Mouse (Mus musculus): ENCODE measurements around the gene Hemgn. TPM values are rescaled to one million over a fixed set of nuclear protein-coding genes. Genes with fewer than 3 reads are reported as not detected.

Gene Hemgn
- polyA plus RNA-seq, 1 experiment from 2014 or later: 76.3 TPM

GRCm38 (mm10) chr4:46374869-46375368 is 38.4 kb downstream of the Hemgn start:
- peak overlapping the region; percentile 66 for H3K4me2 ChIP-seq
- peaks cover 6% of the 10 kb centered on the region for H3K36me3 ChIP-seq (ENCODE audit: control insufficient read depth, insufficient read depth, low read length)
- H3K9me3 ChIP-seq (replicated peaks; ENCODE audit: control insufficient read depth, low read length): no peaks in the 10 kb centered on the region
- WGBS (ENCODE audit: insufficient replicate concordance): 19% methylated on average over 22 of the region's 22 CpGs
- H3K4me1 ChIP-seq (ENCODE audit: control insufficient read depth, insufficient read depth, low read length): peaks cover 9% of the 10 kb centered on the region
- no peak overlapping the region for H3K27ac ChIP-seq (ENCODE audit: low read depth, low read length)
- H3K9ac ChIP-seq (ENCODE audit: low read depth, low read length): peak overlapping the region; percentile 47; the same call in 1 of the 2 replicates
- H3K27me3 ChIP-seq (ENCODE audit: control insufficient read depth, insufficient read depth, low read length): no peaks in the 10 kb centered on the region
- peak; percentile 32 for ATAC-seq (replicated peaks; ENCODE audit: insufficient number of reproducible peaks, low FRiP score, low TSS enrichment)
- peak overlapping the region; percentile 37 for H3K4me3 ChIP-seq (ENCODE audit: low read depth, low read length)

GRCm38 (mm10) chr4:46374455-46374854 is 38.9 kb downstream of the Hemgn start:
- Histone ChIP-seq H3K27me3 (ENCODE audit: control insufficient read depth, insufficient read depth, low read length) (no peaks in the 10 kb centered on the region), H3K36me3 (ENCODE audit: control insufficient read depth, insufficient read depth, low read length) (peaks cover 4% of the 10 kb centered on the region), H3K9me3 (replicated peaks; ENCODE audit: control insufficient read depth, low read length) (no peaks in the 10 kb centered on the region), H3K27ac (ENCODE audit: low read depth, low read length) (no peak overlapping the region), H3K4me3 (ENCODE audit: low read depth, low read length) (peak overlapping the region; percentile 37; the same call in 1 of the 2 replicates), H3K4me1 (ENCODE audit: control insufficient read depth, insufficient read depth, low read length) (peaks cover 9% of the 10 kb centered on the region), H3K4me2 (peak overlapping the region; percentile 66), H3K9ac (ENCODE audit: low read depth, low read length) (peak overlapping the region; percentile 47; the same call in 1 of the 2 replicates)
- ATAC-seq (replicated peaks; ENCODE audit: insufficient number of reproducible peaks, low FRiP score, low TSS enrichment): no peak
- 54% methylated on average over 6 of the region's 6 CpGs for WGBS (ENCODE audit: insufficient replicate concordance)

- no peaks in the 10 kb centered on the region for H3K36me3 ChIP-seq (ENCODE audit: control insufficient read depth, insufficient read depth, low read length)
- WGBS (ENCODE audit: insufficient replicate concordance): under 1% methylated on average over 19 of the region's 19 CpGs
- ATAC-seq (replicated peaks; ENCODE audit: insufficient number of reproducible peaks, low FRiP score, low TSS enrichment): peak; percentile 79
- H3K4me2 ChIP-seq: peak overlapping the region; percentile 59
- H3K4me3 ChIP-seq (ENCODE audit: low read depth, low read length): peak overlapping the region; percentile 12; the same call in 1 of the 2 replicates
- no peak overlapping the region for H3K27ac ChIP-seq (ENCODE audit: low read depth, low read length)
- no peaks in the 10 kb centered on the region for H3K9me3 ChIP-seq (replicated peaks; ENCODE audit: control insufficient read depth, low read length)
- peak overlapping the region; percentile 49; the same call in 1 of the 2 replicates for H3K9ac ChIP-seq (ENCODE audit: low read depth, low read length)
- H3K4me1 ChIP-seq (ENCODE audit: control insufficient read depth, insufficient read depth, low read length): peaks cover 13% of the 10 kb centered on the region
- H3K27me3 ChIP-seq (ENCODE audit: control insufficient read depth, insufficient read depth, low read length): peaks cover 11% of the 10 kb centered on the region
Measured at GRCm38 (mm10) chr4:46371030-46371429, 42.3 kb downstream of the Hemgn start.

GRCm38 (mm10) chr4:46370406-46370805 is 42.9 kb downstream of the Hemgn start:
- 33% methylated on average over 6 of the region's 6 CpGs for WGBS (ENCODE audit: insufficient replicate concordance)
- ATAC-seq (replicated peaks; ENCODE audit: insufficient number of reproducible peaks, low FRiP score, low TSS enrichment): no peak
- Histone ChIP-seq H3K9ac (ENCODE audit: low read depth, low read length) (no peak overlapping the region), H3K9me3 (replicated peaks; ENCODE audit: control insufficient read depth, low read length) (no peaks in the 10 kb centered on the region), H3K4me2 (peak overlapping the region; percentile 59), H3K36me3 (ENCODE audit: control insufficient read depth, insufficient read depth, low read length) (no peaks in the 10 kb centered on the region), H3K4me1 (ENCODE audit: control insufficient read depth, insufficient read depth, low read length) (peaks cover 13% of the 10 kb centered on the region), H3K27ac (ENCODE audit: low read depth, low read length) (no peak overlapping the region), H3K4me3 (ENCODE audit: low read depth, low read length) (no peak overlapping the region), H3K27me3 (ENCODE audit: control insufficient read depth, insufficient read depth, low read length) (peaks cover 17% of the 10 kb centered on the region)

- ATAC-seq (replicated peaks; ENCODE audit: insufficient number of reproducible peaks, low FRiP score, low TSS enrichment): no peak
- H3K36me3 ChIP-seq (ENCODE audit: control insufficient read depth, insufficient read depth, low read length): no peaks in the 10 kb centered on the region
- peaks cover 13% of the 10 kb centered on the region for H3K4me1 ChIP-seq (ENCODE audit: control insufficient read depth, insufficient read depth, low read length)
- H3K9me3 ChIP-seq (replicated peaks; ENCODE audit: control insufficient read depth, low read length): no peaks in the 10 kb centered on the region
- 66% methylated on average over 4 of the region's 4 CpGs for WGBS (ENCODE audit: insufficient replicate concordance)
- no peak overlapping the region for H3K9ac ChIP-seq (ENCODE audit: low read depth, low read length)
- H3K27me3 ChIP-seq (ENCODE audit: control insufficient read depth, insufficient read depth, low read length): peaks cover 18% of the 10 kb centered on the region
- no peak overlapping the region for H3K27ac ChIP-seq (ENCODE audit: low read depth, low read length)
- no peak overlapping the region for H3K4me2 ChIP-seq
- no peak overlapping the region for H3K4me3 ChIP-seq (ENCODE audit: low read depth, low read length)
Measured at GRCm38 (mm10) chr4:46369070-46369469, 44.2 kb downstream of the Hemgn start.

- no peak for ATAC-seq (replicated peaks; ENCODE audit: insufficient number of reproducible peaks, low FRiP score, low TSS enrichment)
- H3K27ac ChIP-seq (ENCODE audit: low read depth, low read length): no peak overlapping the region
- peaks cover 13% of the 10 kb centered on the region for H3K4me1 ChIP-seq (ENCODE audit: control insufficient read depth, insufficient read depth, low read length)
- H3K27me3 ChIP-seq (ENCODE audit: control insufficient read depth, insufficient read depth, low read length): peaks cover 18% of the 10 kb centered on the region
- H3K9ac ChIP-seq (ENCODE audit: low read depth, low read length): no peak overlapping the region
- H3K4me3 ChIP-seq (ENCODE audit: low read depth, low read length): no peak overlapping the region
- peak overlapping the region; percentile 22; the same call in 1 of the 2 replicates for H3K4me2 ChIP-seq
- no peaks in the 10 kb centered on the region for H3K9me3 ChIP-seq (replicated peaks; ENCODE audit: control insufficient read depth, low read length)
- H3K36me3 ChIP-seq (ENCODE audit: control insufficient read depth, insufficient read depth, low read length): no peaks in the 10 kb centered on the region
- 7% methylated on average over 12 of the region's 12 CpGs for WGBS (ENCODE audit: insufficient replicate concordance)
Measured at GRCm38 (mm10) chr4:46367487-46367959, 45.8 kb downstream of the Hemgn start.

GRCm38 (mm10) chr4:46364360-46364759 is 48.9 kb downstream of the Hemgn start:
- Histone ChIP-seq H3K27ac (ENCODE audit: low read depth, low read length) (no peak overlapping the region), H3K9me3 (replicated peaks; ENCODE audit: control insufficient read depth, low read length) (no peaks in the 10 kb centered on the region), H3K4me1 (ENCODE audit: control insufficient read depth, insufficient read depth, low read length) (peaks cover 4% of the 10 kb centered on the region; the same call in 1 of the 2 replicates), H3K4me3 (ENCODE audit: low read depth, low read length) (no peak overlapping the region), H3K4me2 (no peak overlapping the region), H3K9ac (ENCODE audit: low read depth, low read length) (no peak overlapping the region), H3K27me3 (ENCODE audit: control insufficient read depth, insufficient read depth, low read length) (peaks cover 18% of the 10 kb centered on the region), H3K36me3 (ENCODE audit: control insufficient read depth, insufficient read depth, low read length) (no peaks in the 10 kb centered on the region)
- ATAC-seq (replicated peaks; ENCODE audit: insufficient number of reproducible peaks, low FRiP score, low TSS enrichment): no peak
- 65% methylated on average over 2 of the region's 2 CpGs for WGBS (ENCODE audit: insufficient replicate concordance)

- ATAC-seq (replicated peaks; ENCODE audit: insufficient number of reproducible peaks, low FRiP score, low TSS enrichment): no peak
Measured at GRCm38 (mm10) chr4:46361258-46361657, 52.0 kb downstream of the Hemgn start.

More at GRCm38 (mm10) chr4:46361258-46361657, 52.0 kb downstream of the Hemgn start:
- Histone ChIP-seq H3K27ac (ENCODE audit: low read depth, low read length) (no peak overlapping the region), H3K4me2 (no peak overlapping the region), H3K27me3 (ENCODE audit: control insufficient read depth, insufficient read depth, low read length) (peaks cover 10% of the 10 kb centered on the region), H3K9me3 (replicated peaks; ENCODE audit: control insufficient read depth, low read length) (no peaks in the 10 kb centered on the region), H3K36me3 (ENCODE audit: control insufficient read depth, insufficient read depth, low read length) (no peaks in the 10 kb centered on the region), H3K9ac (ENCODE audit: low read depth, low read length) (no peak overlapping the region), H3K4me3 (ENCODE audit: low read depth, low read length) (no peak overlapping the region), H3K4me1 (ENCODE audit: control insufficient read depth, insufficient read depth, low read length) (no peaks in the 10 kb centered on the region)
- 41% methylated on average over 5 of the region's 5 CpGs for WGBS (ENCODE audit: insufficient replicate concordance)
